Mouse (Mus musculus): ENCODE data around the gene Olfr201.
"Not testable (repeated sequence)": the region's sequence is repeated elsewhere in the genome, so short reads cannot be mapped to it uniquely, and the experiment has no call there.

Olfr201 gene

GRCm38 (mm10) chr16:59272532-59272931 is at the start of gene Olfr201:
Olfr201 (minus strand) TSS chr16:59272632.
- not testable (repeated sequence) for DNase-seq

DNA sequence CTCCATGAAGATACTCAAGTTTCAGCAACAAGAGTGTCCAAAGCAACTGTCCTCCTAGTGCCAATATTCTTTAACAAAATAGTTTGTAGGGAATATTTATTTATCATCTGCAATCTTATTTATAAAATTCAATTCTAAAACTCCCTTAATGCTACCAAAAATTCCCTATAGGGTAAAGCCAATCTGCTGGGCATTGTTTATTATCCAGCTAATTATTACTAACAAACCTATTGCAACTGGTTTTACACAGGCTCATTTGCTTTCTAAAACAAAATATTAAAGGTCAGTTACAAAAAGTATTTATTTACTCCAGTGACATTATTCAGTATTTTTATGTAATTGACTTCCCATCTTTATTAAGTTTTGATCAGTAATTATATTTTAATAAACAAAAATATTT is 45.7 kb upstream of the Olfr201 start, which contains the start of gene Olfr204:
Gene Olfr204, minus strand, starts transcription at position 101 of the 400 bp plus-strand sequence.
- DNase-seq = no peak

GRCm38 (mm10) chr16:59298581-59298980 is 26.1 kb upstream of the Olfr201 start, which contains the start of gene Olfr203:
Olfr203 (plus strand) TSS chr16:59298881.
- no peak for DNase-seq

DNA sequence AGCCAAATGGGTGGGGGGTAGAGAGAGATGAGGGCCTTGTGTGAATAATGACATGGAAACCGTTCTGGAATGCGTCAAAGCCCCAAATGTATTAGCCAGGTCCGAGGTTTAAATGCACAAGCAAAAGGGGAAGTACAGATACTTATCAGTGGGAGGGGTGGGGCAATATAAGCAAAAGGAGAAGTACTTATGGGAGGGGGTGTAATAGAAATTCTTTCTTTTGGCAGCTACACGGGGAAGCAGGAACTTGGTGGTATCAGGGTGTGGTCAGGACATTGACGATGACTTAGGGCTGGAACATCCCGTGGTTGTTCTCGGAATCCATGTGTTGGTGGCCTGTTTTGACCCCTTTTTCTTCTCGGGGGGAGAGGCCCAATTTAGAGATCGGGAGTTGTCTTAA is 15.1 kb upstream of the Olfr201 start:
- DNase-seq = not testable (repeated sequence)

DNA sequence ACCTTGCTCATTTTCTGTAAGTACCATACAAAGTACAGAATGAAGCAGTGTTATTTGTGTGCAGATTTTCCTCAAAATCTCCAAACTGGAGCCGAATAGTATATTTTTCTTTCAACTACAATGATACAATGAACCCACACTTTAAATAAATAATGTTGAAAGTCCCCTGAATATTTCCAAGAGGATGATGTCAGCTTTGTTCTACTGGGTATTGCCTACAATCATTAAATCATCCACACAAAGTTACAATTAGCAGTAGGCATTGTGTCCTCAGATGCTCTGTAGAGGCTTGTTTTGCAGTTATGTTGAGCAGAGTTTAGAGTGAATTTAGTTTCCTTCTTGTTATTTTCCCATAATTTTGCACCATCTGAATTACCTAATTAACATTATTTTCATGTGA is 14.3 kb upstream of the Olfr201 start, which contains the start of gene Olfr202:
Gene Olfr202, minus strand, starts transcription at position 101 of the 400 bp plus-strand sequence.
- no peak for DNase-seq

DNA sequence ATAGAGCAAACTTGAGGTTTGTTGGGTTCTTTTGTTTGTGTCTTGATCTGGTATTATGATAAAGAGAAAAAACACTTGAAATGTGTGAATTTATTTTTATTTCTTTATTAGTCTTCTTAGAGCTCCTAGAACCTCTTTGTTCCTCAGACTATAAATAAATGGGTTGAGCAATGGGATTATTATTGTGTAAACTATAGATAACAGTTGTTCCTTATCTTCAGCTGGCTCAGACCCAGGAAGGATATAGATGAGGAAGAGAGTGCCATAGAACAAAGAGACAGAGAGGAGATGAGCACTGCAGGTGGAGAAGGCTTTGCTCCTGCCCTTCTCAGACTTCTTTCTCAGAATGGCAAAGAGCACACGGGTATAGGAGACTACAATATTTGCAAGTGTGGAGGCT is 11.0 kb upstream of the Olfr201 start:
- DNase-seq = no peak

DNA sequence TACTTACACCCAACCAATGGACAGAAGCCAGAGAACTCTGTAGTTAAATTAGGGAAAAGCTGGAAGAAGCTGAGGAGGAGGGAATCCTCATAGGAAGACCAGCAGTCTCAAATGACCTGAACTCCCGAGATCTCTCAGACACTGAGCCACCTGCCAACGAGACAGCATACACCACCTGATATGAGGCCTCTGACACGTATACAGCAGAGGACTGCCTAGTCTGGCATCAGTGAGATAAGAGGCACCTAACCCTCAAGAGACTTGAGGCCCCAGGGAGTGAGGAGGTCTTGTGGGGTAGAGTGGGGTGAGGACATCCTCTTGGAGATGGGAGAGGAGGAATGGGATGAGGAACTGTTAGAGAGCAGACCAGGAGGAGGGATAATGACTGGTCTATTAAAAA is 8.1 kb upstream of the Olfr201 start:
- no peak for DNase-seq

GRCm38 (mm10) chr16:59269097-59269496 is 3.3 kb downstream of the Olfr201 start:
- not testable (repeated sequence) for DNase-seq

- no peak for DNase-seq
Measured at GRCm38 (mm10) chr16:59249684-59250083, 22.7 kb downstream of the Olfr201 start.

DNA sequence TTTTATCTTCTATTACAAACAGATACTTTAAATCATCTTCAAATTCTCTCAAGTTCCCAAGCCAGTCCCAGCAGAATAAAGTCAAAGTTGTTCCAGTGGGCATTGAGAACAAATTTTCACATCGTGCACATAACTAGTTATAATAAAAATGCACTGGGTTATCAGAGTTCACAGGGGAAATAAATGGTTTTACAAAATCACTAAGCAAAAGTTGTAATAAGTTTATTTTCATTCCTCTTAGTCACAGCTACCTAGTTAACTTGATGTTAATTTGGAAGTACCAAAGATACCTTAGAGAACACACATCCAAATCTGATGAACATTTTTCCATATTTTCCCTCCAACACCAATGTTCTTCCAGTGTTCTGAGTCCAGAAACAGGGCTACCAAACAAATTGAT is 52.8 kb downstream of the Olfr201 start, which contains the start of gene Olfr199:
Gene Olfr199, minus strand, starts transcription at position 101 of the 400 bp plus-strand sequence.
- DNase-seq = not testable (repeated sequence)

DNA sequence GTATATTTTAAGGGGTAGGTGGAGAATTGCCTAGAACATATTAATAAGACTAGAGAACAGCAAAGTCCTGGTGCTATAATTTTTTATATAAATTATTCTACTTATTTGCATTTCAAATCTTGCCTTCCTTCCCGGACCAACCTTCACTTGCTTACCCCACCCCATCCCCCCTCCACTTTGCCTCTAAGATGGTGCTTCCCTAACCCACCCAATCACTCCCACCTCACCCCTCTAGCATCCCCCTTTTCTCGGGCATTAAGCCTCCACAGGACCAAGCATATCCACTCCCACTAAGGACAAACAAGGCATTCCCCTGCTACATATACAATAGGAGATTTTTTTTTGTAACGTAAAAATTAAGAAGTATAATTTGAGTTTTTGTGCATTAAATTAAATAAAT is 54.6 kb downstream of the Olfr201 start:
- not testable (repeated sequence) for DNase-seq
